Mouse (Mus musculus) embryo, embryonic 10.5 days (tissue): ENCODE data around the gene Gm30083.

Experiments used
- DNase-seq: peaks from one replicate; pipeline ENCODE4 v3.0.0-alpha.2; 2015; ENCODE audit warnings: low spot score

Gene Gm30083

DNA sequence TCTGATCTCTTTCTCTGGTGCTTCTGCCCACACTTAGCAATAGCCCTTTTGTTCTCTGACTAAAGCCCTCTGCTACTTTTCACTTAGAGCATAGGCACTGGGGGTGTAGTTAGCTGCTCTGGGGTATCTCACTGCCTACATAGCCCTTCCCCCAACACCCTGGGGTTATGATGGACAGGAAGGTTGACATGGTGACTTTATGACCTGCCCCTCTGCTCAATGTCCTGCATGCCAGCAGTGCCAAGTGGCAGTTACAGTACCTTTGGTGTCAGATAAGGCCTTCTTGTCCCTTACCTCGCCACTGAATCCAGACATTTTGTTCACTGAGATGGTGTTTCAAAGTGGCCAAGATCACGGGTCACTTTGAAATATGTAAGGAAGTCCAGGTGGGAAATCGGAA lies at the start of gene Gm30083:
TSS of gene Gm30083 (minus strand) at position 120 of the 400 bp plus-strand sequence.
- DNase-seq = no peak

DNA sequence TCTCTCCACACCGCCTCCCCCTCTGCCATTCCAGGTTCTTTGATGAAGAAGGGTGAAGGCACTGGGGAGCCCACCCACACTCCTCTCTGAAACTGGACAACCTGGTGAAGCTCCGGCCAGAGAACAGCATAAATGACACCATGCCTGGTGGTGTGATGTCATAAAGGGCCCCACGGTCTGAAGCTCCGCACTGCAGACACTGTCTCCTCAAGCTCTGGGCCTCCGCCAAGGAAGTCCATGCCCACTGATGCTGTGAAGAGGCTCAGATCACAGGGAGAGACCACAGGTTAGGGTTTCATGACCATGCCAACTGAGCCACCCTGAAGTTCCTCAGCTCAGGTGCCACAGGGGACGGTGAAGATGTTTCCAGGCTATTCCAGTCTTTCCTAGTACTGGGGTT lies 37.5 kb upstream of the Gm30083 start, which contains the start of gene Antxrl:
TSS of gene Antxrl (plus strand) at position 192 of the 400 bp plus-strand sequence.
- no peak for DNase-seq

DNA sequence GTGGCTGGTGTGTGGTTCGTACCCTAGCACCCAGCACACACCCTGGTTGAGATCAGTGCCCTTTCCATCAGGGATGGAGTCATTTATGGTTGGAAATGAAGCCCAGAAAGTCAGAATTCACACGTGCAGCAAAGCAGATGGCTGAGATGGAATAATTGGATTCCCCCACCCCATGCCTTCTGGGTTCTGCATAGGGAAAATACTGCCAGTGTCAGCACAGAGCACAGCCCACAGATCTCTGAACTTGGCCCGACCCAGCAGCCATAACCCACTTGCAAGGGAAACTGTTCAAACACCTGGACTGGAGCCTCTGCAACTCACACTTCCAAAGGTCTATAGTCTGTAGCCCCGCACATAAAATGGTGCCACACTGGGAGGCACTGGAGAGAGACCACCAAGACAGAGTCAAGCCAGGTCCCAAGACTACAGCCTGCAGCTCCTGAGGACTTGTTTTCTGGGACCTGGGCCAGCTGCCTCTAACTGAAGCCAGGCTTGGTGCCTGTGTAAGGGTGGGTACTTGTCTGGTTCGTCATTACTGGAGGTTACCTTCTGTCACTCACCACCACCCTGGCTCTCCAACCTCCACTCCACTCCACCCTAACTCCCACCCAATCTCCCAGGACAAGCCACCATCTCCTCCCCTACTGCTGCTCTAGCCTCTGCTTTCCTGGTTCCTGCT lies 35.3 kb upstream of the Gm30083 start:
- DNase-seq = no peak

DNA sequence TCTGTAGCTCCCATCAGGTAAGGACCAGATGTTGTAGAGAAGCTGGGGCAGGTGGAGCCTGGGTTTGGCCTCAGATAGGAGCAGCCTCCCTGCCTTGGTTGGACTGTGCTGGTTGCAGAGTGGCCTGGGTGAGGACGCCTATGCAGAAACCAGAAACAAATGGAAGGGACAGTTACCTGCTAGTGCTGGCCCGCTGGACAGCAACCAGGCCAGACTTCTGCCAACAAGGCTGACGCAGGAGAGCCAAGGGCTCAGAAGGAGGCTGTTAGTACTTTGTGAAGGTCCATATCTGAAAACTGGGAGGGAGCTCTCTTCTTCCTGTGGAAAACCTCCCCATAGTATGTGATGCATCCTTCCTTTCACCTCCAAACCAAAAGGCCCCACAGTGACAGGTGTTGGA lies 28.4 kb upstream of the Gm30083 start:
- no peak for DNase-seq

DNA sequence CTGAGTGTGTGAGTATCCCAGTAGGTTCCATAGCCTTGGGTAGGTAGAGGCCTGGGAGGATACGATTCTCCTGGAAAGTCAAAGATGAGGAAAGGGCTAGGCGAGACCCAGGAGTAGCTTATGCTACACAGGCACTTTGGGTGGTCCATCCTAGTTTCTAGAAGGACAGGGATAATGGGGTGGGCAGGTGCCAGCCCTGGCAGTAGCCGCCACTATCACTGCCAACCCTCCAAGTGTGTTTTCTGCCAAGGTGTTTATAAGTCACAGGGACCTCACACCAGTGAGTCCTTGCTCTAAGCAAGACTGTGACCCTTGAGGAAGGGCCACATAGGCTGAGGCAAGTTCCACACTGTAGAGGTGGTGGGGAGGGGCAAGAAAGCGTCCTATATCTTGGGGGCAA lies 26.3 kb upstream of the Gm30083 start:
- no peak for DNase-seq

DNA sequence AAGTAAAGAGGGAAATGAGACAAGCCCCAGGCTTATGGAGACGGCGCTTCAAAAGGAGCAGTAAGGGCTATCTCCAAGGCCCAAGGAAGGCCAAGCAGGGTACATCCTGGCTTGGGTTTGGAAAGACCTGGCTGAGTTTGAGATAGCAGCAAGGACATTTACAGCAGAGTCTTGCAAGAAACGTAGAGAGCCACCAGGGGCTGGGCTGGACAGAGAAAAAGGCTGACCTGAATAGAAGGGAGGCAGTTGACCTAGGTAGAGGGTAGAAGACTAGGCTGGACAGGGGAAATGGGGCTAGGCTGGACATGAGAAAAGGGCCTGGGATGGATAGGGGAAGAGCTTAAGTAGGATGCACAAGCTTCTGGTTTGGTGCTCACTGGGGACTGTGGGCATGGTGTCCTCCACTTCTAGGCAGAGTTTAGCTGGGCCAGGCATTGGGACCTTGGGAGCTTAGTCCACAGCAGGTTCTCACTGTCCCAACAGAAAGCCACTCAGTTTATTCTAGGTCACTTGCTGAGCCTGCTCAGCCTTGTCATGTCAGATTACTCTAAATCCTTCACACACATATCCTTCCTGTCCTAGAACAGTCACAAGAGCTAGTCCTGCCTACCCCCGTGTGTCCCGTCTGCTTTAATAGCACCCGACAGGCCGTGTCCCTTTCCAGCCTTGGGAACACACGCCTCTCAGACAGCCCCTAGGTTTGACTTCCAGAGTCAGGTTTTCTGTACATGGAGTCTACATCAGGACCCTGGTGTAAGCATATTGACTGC lies 19.0 kb upstream of the Gm30083 start:
- no peak for DNase-seq

DNA sequence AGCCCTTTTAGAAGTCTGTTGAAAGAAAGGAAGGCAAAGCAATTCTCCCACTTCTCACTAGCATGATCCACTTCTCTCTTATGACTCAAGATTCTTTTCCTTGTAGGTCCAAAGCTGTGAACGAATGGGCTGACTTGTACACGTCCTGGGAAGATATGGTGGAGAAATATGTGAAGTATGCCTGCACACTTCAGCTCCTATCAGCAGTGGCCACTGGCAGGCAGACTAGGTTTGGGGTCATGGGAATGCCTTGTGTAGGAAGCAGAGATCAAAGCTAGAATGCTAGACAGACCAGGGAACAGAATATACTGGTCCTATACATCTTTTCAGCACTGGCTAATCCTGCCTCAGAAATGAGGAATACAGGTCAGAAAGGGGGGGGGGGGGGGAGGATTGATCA lies 11.7 kb upstream of the Gm30083 start:
- no peak for DNase-seq

DNA sequence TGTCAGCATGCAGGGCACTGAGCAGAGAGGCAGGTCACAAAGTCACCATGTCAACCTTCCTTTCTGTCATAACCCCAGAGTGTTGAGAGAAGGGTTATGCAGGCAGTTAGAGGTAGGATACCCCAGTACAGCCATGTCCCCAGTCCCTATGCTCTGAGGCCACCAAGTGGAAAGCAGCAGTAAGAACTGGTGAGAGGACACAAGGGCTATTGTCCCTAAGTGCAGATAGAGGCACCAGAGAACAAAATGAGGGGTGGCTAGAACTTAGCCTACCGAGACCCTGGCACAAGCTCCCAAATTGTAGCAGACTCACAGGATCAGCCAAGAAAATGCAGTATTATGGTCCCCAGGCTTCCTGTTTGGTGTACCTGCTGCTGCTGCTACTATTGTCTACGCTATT lies 2.0 kb upstream of the Gm30083 start:
- DNase-seq = no peak

DNA sequence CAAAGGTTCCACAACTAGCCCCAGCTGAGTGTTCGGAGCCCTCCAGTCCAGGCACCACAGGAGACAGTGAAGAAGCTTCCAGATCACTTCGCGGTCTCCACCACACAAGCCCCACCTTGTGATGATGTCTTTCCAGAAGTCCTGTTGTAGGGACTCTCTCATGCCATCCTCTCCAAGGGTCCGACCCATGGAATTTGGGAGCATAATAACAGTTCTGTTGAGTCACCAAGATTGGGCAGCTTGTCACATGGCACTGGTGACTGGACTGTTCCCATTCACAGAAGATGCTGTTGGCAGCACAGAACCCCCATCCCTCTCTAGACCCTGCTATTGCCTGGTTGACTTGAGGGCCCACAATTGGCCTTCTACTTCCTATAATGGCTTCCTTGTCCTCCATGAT lies 1.4 kb upstream of the Gm30083 start, which contains the start of gene Gm5460:
TSS of gene Gm5460 (plus strand) at position 378 of the 400 bp plus-strand sequence.
- no peak for DNase-seq

DNA sequence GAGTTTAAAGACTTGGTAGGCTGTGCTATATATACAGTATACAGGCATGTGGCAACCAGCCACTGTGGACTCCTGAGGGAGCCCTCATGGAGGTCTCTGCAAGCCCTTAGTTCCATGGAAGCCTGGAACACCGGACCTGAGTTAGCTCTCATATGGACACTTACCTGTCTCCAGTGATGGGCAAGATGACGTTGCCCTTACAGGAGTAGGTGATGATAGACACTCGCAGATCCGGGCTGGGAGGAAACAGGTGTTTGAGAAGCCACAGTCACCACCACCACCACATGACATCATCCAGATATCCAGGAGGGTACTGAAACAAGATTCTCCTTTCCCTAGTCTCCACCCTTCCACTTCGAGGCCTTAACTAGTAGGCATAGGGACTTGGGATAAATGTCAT lies 12.6 kb downstream of the Gm30083 start:
- DNase-seq = no peak

DNA sequence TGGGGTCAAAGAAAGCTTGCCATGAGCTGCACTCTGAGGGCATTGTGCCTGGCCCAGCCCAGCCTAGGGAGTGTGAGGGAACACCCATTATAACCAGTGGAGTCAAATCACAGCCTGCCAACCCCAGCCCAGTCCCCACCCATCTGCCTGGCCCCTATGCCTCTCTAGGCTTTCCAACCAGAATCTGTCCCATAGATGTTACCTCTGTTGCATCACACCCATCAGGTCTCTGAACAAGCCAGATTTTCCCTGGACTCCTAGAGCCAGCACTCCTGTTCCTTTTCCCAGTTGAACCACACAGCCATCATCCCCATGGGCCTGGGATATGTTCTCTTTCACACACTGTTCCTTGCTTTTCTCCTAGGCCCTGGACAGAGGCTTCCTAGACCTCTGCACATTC lies 13.5 kb downstream of the Gm30083 start:
- no peak for DNase-seq

DNA sequence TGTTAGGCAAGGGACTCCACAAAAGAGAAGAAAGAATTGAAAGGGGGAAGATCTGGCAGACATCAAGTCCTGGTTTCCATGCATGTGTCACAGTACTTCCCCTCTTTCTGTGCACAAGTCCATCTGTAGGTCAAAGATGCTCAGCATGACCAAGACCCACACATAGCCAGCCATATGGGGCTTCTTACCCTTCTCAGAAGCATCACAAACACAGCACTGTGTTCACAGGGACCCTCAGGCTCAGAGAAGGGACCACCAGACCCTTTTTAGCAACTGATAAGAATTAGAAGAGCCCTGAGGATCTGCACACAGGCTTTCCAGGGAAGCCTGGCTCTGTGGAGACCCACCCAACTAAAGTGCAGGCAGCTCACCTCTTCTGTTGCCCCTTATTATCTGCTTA lies 14.9 kb downstream of the Gm30083 start:
- DNase-seq = no peak

DNA sequence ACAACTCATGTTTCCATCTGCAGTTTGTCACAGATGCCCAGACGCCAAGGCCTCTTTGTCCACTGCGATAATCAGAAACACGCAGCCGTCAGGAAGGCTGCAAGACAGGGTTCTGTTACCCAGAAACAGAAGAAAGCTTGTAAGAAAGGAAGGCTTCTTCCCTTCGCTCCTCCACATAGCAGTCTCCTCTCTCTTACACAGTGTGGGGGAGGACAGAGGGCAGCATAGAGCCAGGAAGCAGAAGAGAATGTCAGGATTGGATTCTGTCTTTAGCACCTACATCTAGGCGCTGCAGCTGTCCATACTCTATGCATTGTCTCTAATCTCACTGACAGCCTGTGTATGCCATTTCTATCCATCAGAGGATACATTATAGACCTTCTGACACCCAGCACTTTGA lies 17.6 kb downstream of the Gm30083 start:
- DNase-seq = no peak

DNA sequence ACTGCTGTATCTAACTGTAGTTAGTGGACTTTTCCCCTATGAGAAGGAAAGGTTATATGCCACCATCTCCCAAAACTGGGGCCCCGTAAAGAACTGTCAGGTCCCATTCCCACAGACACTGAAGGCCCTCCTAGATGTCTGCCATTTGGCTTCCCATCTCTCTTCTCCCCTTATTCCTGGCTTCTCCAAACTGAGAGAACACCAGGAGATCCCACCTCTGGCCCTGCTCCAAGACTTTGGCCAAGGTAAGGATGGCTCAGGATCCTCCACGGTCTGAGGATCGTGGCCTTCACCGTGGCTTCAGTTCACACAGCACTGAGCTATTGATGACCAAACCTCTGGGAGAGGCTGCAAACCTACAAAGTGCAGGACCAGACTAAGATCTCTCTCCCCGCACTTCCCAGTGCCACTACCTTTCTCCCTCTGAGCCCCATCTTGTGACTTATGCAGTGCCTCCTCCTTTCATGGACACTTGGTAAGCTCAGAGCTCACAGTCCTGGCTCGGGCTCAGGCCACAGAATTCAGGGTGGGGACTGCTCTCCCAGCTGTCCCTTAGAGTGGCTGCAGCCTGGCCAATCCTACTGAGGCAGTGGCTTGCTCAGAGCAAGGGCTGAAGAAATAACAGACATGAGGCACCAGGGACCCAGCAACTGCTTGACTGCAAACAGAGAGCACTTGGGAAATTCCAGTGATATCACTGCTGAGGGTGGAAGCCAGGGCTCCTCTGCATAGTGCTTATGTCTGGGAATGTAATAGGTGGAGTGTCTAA lies 21.3 kb downstream of the Gm30083 start:
- DNase-seq = no peak

DNA sequence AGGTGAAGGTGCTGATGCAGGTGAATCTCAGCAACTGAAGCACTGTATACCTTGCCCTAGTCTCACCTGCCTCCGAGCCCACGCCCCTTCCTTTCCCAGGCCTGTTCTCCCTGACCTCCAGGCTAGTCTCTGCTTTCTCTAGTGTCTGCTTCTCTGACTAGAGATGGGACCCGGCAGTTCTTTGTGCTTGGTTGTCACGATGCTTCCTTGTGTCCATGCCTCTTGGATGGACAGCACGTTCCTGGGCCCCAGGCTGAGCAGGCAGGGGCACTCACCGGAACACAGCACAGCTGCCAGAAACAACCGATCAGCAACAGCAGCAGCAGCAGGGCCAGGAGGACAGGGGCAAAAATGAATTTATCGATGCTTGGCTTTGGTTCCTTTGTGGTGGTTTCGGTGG lies 21.9 kb downstream of the Gm30083 start:
- DNase-seq = no peak

DNA sequence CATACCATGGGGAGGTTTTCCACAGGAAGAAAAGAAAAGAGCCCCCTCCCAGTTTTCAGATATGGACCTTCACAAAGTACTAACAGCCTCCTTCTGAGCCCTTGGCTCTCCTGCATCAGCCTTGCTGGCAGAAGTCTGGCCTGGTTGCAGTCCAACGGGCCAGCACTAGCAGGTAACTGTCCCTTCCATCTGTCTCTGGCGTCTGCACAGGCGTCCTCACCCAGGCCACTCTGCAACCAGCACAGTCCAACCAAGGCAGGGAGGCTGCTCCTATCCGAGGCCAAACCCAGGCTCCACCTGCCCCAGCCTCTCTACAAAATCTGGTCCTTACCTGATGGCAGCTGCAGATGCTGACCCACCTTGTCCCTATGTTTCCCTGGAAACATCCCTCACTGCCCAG lies 23.0 kb downstream of the Gm30083 start:
- no peak for DNase-seq

DNA sequence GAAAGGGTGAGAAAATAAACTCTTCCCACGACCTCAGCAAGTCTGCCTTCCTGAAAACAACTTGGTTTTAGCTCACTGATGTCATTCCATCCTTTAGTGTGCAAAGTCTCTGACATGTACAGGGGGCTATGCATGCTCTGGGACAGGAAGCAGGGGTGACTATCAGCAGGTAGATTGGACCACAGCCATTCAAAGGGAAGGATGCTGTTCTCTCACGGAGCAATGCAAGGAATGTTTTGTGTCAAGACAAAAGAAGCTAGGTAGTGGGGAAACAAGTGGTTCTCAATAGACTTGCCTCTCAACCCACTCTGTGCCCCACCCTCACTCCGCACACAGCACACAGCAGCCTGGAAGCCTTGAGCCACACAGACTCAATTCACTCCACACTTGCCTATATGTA lies 25.8 kb downstream of the Gm30083 start:
- DNase-seq = no peak

DNA sequence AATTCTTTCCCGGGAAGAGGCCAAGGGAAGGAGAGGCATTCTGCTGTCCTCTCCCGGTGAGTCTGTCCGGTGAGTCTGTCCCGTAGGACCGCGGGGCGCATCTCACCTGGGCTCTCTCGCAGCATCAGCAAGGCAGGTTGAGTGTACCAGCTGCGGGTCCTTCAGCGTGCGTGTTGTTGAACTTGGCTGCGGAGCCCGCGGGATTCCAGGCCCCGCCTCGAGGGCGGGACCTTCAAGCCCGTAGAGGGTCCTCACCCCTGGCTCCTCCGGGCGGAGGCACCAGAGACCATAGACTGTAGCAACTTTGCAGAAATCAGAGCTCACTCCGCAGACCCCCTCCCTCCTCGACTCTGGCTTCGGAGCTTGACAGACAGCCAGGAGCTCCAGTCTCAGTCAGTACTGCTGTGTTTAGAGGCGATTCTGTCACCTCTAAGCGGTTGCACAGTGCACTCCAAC lies 36.4 kb downstream of the Gm30083 start, which contains the start of gene Zfp488:
TSS of gene Zfp488 (minus strand) at position 161 of the 456 bp plus-strand sequence.
- peak; percentile 67 for DNase-seq

DNA sequence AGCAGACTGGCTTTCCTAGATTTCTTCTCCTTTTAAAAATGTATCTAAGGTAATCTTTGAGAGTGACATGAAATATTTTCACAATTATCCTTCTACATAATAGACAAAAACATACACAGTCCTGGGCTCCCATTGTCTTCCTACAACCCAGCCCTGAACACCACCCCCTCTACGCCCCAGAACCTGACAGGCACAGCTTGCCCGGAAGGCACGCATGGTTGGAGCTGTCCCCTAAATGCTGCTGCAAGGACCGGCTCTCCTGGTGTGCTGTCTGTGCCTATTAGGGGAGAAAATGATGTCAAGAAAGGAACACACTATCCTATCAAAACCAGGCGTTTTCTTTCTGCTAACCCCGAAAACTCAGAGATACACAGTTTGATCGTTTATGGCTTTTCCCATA lies 37.2 kb downstream of the Gm30083 start:
- no peak for DNase-seq

DNA sequence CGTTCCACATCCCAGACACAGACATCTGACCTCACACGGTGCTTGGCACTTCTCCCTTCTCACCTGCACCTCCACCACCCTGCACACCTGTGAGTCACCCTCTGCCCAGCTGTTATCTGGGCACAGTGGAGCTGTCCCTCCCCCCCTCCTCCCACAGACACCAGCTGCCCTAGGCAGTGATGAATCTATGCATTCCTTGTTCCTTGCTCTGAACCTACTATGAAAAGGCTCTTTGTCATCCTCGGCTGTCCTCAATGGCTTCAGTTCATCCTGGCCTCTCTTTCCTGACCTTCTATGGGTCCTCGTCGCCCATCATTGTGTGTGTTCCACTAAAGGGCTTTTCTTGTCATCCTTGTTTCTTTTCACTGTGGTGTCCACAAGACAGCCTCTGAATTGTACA lies 40.2 kb downstream of the Gm30083 start:
- peak; percentile 12 for DNase-seq

DNA sequence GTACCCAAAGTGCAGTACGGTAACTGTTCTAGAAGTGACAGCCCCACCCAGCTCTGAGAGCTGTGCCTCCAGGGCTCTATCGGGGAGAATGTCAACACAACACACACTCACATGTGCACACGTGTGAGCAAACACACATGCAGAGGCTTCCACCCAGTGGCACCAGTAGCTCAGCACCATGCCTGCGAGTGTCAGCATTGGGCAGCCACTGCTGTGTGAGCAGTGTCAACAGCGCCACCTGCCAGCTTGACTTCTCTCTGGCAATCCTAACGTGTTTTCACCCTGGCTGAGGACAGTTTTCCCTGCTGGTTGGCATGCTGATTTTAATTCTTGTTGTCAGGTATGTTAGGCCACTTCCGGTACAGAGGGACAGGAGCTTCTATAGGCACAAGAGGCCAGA lies 42.3 kb downstream of the Gm30083 start:
- peak; percentile 31 for DNase-seq

DNA sequence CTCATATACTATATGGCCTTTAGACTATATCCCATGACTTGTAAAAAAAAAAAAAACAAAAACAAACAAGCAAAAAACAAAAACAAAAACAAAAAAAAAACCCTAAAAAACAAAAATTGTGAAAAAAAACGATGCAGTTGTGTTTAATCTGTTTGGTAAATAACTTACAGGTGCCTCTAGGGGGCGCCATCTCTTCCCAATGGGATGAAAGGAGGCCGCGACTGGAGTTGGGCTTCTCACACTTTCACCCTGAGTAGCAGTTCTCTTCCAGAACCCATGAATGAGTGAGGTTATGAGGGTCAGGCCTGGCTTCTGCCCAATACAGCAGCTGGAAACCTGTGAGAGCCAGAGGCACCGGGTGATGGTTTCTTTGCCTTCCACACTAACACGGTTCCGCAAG lies 49.3 kb downstream of the Gm30083 start:
- peak; percentile 32 for DNase-seq

DNA sequence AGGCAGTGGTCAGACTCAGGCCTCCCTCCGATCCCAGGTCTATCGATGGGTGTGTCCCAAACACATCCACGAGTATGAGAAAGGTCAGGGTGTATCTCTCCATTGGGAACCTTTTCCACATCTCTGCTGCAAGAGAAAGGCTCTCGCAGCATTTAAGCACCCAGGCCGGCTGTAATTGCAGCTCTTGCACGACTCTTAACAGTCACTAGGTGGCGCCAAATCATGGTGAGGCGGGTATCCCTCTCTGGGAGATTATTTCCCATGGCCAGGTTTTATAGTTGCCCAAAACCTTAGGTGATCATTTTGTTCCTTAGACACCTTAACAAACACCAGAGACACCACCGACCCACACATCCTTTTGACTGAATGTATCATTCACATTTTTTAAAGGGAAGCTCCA lies 55.6 kb downstream of the Gm30083 start:
- peak; percentile 84 for DNase-seq
